Mouse (Mus musculus) kidney, embryonic 16.5 days (tissue): ENCODE measurements at regions not wholly inside any gene's neighbourhood (a gene's known extent, or its start where the extent isn't known, plus 50 kb on each side); places are given as distances from the start of the nearest gene placed in this dataset.

Experiments
- ATAC-seq: fragments of 200-750 bp; cut with Nextera tagmentation; 2 replicates; pipeline ENCODE4 v1.8.0; 2017; ENCODE audit warnings: moderate TSS enrichment; ENCODE audit not compliant: low FRiP score, low TSS enrichment
- H3K27ac ChIP-seq: fragments of 300-500 bp; sonication (generic); 2 replicates; pipeline ENCODE4 v1.5.1; 2014; ENCODE audit warnings: low read length
- H3K27me3 ChIP-seq: fragments of 300-500 bp; sonication (generic); 2 replicates; pipeline ENCODE4 v1.6.1; 2014; ENCODE audit warnings: low read length, control low read depth, mixed read lengths; ENCODE audit not compliant: insufficient read depth
- H3K36me3 ChIP-seq: fragments of 300-500 bp; sonication (generic); 2 replicates; pipeline ENCODE4 v1.6.1; 2014; ENCODE audit warnings: low read length, control low read depth, mixed read lengths; ENCODE audit not compliant: insufficient read depth
- H3K4me1 ChIP-seq: fragments of 300-500 bp; sonication (generic); 2 replicates; pipeline ENCODE4 v1.6.1; 2014; ENCODE audit warnings: low read length, control low read depth, mixed read lengths; ENCODE audit not compliant: insufficient read depth
- H3K4me2 ChIP-seq: fragments of 300-500 bp; sonication (generic); replicated peaks from 2 replicates; pipeline ENCODE4 v1.6.1; 2014; ENCODE audit warnings: low read depth, low read length
- H3K4me3 ChIP-seq: fragments of 300-500 bp; sonication (generic); 2 replicates; pipeline ENCODE4 v1.5.1; 2014; ENCODE audit warnings: mild to moderate bottlenecking, low read length
- H3K9ac ChIP-seq: fragments of 300-500 bp; sonication (generic); replicated peaks from 2 replicates; pipeline ENCODE4 v1.6.1; 2014; ENCODE audit warnings: low read length
- H3K9me3 ChIP-seq: fragments of 300-500 bp; sonication (generic); 2 replicates; pipeline ENCODE4 v1.6.1; 2016; ENCODE audit warnings: low read length, control low read depth
- WGBS: fragments of 180-500 bp; shearing (Covaris S2); extraction: QIAGEN DNeasy Blood & Tissue Kit; methylation state at CpG from one replicate; pipeline ENCODE4 v1.1.7; 2014; 5-methylcytosine and 5-hydroxymethylcytosine counted together

- Histone ChIP-seq H3K9ac (no peak overlapping the region), H3K27ac (no peak overlapping the region), H3K4me3 (no peak overlapping the region), H3K36me3 (no peaks in the 10 kb centered on the region), H3K4me2 (no peak overlapping the region), H3K4me1 (peaks cover 18% of the 10 kb centered on the region; the same call in 1 of the 2 replicates), H3K9me3 (no peaks in the 10 kb centered on the region), H3K27me3 (peaks cover 21% of the 10 kb centered on the region)
- WGBS = 42% methylated on average over 7 of the region's 7 CpGs
- no peak for ATAC-seq
Observed at GRCm38 (mm10) chr5:118435556-118435950, 124.9 kb upstream of the Med13l start.

- Histone ChIP-seq H3K27me3 (peaks cover 21% of the 10 kb centered on the region), H3K9ac (no peak overlapping the region), H3K4me3 (no peak overlapping the region), H3K4me2 (no peak overlapping the region), H3K4me1 (peaks cover 18% of the 10 kb centered on the region; the same call in 1 of the 2 replicates), H3K9me3 (no peaks in the 10 kb centered on the region), H3K36me3 (no peaks in the 10 kb centered on the region), H3K27ac (no peak overlapping the region)
- 25% methylated on average over 9 of the region's 9 CpGs for WGBS
- no peak for ATAC-seq
Observed at GRCm38 (mm10) chr5:118436035-118436434, 124.4 kb upstream of the Med13l start.

- H3K27ac ChIP-seq = no peak overlapping the region
- ATAC-seq = no peak
- no peaks in the 10 kb centered on the region for H3K36me3 ChIP-seq
- H3K27me3 ChIP-seq = peaks cover 21% of the 10 kb centered on the region
- H3K4me3 ChIP-seq = no peak overlapping the region
- 14% methylated on average over 22 of the region's 22 CpGs for WGBS
- 0 out of 2 replicates have a peak overlapping the region, but pooled peaks have one; percentile 29 for H3K9ac ChIP-seq
- H3K9me3 ChIP-seq = no peaks in the 10 kb centered on the region
- peaks cover 18% of the 10 kb centered on the region; the same call in 1 of the 2 replicates for H3K4me1 ChIP-seq
- peak overlapping the region; percentile 36 for H3K4me2 ChIP-seq
Observed at GRCm38 (mm10) chr5:118436474-118437306, 123.8 kb upstream of the Med13l start.

- ATAC-seq = no peak
- peaks cover 21% of the 10 kb centered on the region for H3K27me3 ChIP-seq
- H3K4me3 ChIP-seq = no peak overlapping the region
- H3K9me3 ChIP-seq = no peaks in the 10 kb centered on the region
- H3K4me2 ChIP-seq = no peak overlapping the region
- H3K9ac ChIP-seq = no peak overlapping the region
- 14% methylated on average over 7 of the region's 7 CpGs for WGBS
- no peaks in the 10 kb centered on the region for H3K36me3 ChIP-seq
- peaks cover 18% of the 10 kb centered on the region; the same call in 1 of the 2 replicates for H3K4me1 ChIP-seq
- no peak overlapping the region for H3K27ac ChIP-seq
Observed at GRCm38 (mm10) chr5:118437307-118437610, 123.2 kb upstream of the Med13l start.

- Histone ChIP-seq H3K36me3 (no peaks in the 10 kb centered on the region), H3K27ac (no peak overlapping the region), H3K4me2 (no peak overlapping the region), H3K9ac (no peak overlapping the region), H3K4me3 (no peak overlapping the region), H3K9me3 (no peaks in the 10 kb centered on the region), H3K27me3 (peaks cover 21% of the 10 kb centered on the region), H3K4me1 (peaks cover 18% of the 10 kb centered on the region; the same call in 1 of the 2 replicates)
- ATAC-seq = no peak
- 63% methylated on average over 6 of the region's 6 CpGs for WGBS
Observed at GRCm38 (mm10) chr5:118438016-118438415, 122.5 kb upstream of the Med13l start.

GRCm38 (mm10) chr5:118444538-118445251 is 115.8 kb upstream of the Med13l start:
- no peak overlapping the region for H3K4me2 ChIP-seq
- ATAC-seq = no peak
- H3K4me1 ChIP-seq = no peaks in the 10 kb centered on the region
- H3K9ac ChIP-seq = no peak overlapping the region
- no peaks in the 10 kb centered on the region for H3K9me3 ChIP-seq
- H3K36me3 ChIP-seq = no peaks in the 10 kb centered on the region
- no peak overlapping the region for H3K4me3 ChIP-seq
- H3K27ac ChIP-seq = no peak overlapping the region
- 34% methylated on average over 8 of the region's 8 CpGs for WGBS
- no peaks in the 10 kb centered on the region for H3K27me3 ChIP-seq

- 51% methylated on average over 10 of the region's 10 CpGs for WGBS
- no peaks in the 10 kb centered on the region for H3K9me3 ChIP-seq
- ATAC-seq = no peak
- no peak overlapping the region for H3K27ac ChIP-seq
- H3K4me3 ChIP-seq = no peak overlapping the region
- no peak overlapping the region for H3K4me2 ChIP-seq
- H3K36me3 ChIP-seq = no peaks in the 10 kb centered on the region
- H3K9ac ChIP-seq = no peak overlapping the region
- no peaks in the 10 kb centered on the region for H3K27me3 ChIP-seq
- no peaks in the 10 kb centered on the region for H3K4me1 ChIP-seq
Observed at GRCm38 (mm10) chr5:118445252-118445987, 115.1 kb upstream of the Med13l start.

- Histone ChIP-seq H3K27ac (no peak overlapping the region), H3K4me3 (no peak overlapping the region), H3K4me1 (no peaks in the 10 kb centered on the region), H3K27me3 (no peaks in the 10 kb centered on the region), H3K9ac (no peak overlapping the region), H3K36me3 (no peaks in the 10 kb centered on the region), H3K4me2 (no peak overlapping the region), H3K9me3 (no peaks in the 10 kb centered on the region)
- ATAC-seq = no peak
- WGBS = 79% methylated on average over 1 of the region's 1 CpGs
Observed at GRCm38 (mm10) chr5:118445988-118446280, 114.5 kb upstream of the Med13l start.

GRCm38 (mm10) chr5:118446878-118447277 is 113.6 kb upstream of the Med13l start:
- Histone ChIP-seq H3K9ac (no peak overlapping the region), H3K9me3 (no peaks in the 10 kb centered on the region), H3K4me1 (no peaks in the 10 kb centered on the region), H3K27ac (no peak overlapping the region), H3K27me3 (no peaks in the 10 kb centered on the region), H3K36me3 (no peaks in the 10 kb centered on the region), H3K4me2 (no peak overlapping the region), H3K4me3 (no peak overlapping the region)
- no peak for ATAC-seq
- 72% methylated on average over 6 of the region's 6 CpGs for WGBS
